Mouse (Mus musculus): ENCODE results near the gene Paqr7. TPM values are rescaled to one million over a fixed set of nuclear protein-coding genes. Genes with fewer than 3 reads are reported as not detected.

Paqr7 gene
- total and polyA plus RNA-seq, 3 experiments = 13.4 to 37.2 (median 16.7) TPM

- no peaks in the 10 kb centered on the region for H3K27me3 ChIP-seq (ENCODE audit: control insufficient read depth, insufficient read depth, low read length)
- H3K36me3 ChIP-seq (ENCODE audit: control insufficient read depth, insufficient read depth, low read length) = no peaks in the 10 kb centered on the region
- H3K4me1 ChIP-seq (ENCODE audit: control insufficient read depth, insufficient read depth, low read length) = peaks cover 4% of the 10 kb centered on the region
- H3K27ac ChIP-seq = no peak overlapping the region
- no peak for DNase-seq
- no peaks in the 10 kb centered on the region for H3K79me2 ChIP-seq (replicated peaks; ENCODE audit: control insufficient read depth, insufficient read depth, low read length)
- 70% methylated on average over 7 of the region's 7 CpGs for WGBS
- H3K4me3 ChIP-seq = no peak overlapping the region
- intact Hi-C loops (cut with DNase I) = no loop called here
- no peak for TF ChIP-seq POLR2A (IDR thresholded peaks at IDR 0.05; ENCODE audit: insufficient read depth, low read depth, low read length)
- TF ChIP-seq CTCF (IDR thresholded peaks at IDR 0.05) = no peak
- TF ChIP-seq EP300 (IDR thresholded peaks at IDR 0.05; ENCODE audit: insufficient read depth, low read depth, low read length) = no peak
- H3K9ac ChIP-seq (ENCODE audit: low read depth, low read length) = no peak overlapping the region
These were observed 62.7 kb downstream of the Paqr7 start for GRCm38 (mm10) chr4:134559154-134559553.

Small RNA genes within 50 kb of the gene (microRNA-seq; reads per million reads assigned to microRNA genes)
- gene Gm23634 = 2.3 to 3.9 reads per million in 2 experiments

Other genes starting within 250 kb of the Paqr7 start
- gene Gm30191, start 249.8 kb upstream of the Paqr7 start, total RNA-seq (2021) = not detected
- not detected in 2 replicates for gene Gm30191, start 249.8 kb upstream of the Paqr7 start, polyA plus RNA-seq (2012; rRNA removed)
- gene Grrp1, start 242.6 kb upstream of the Paqr7 start, total RNA-seq (2021) = 1 to 10 TPM; 5.2 to 5.7 TPM
- 10.0 and 11.0 TPM in 2 replicates for gene Grrp1, start 242.6 kb upstream of the Paqr7 start, polyA plus RNA-seq (2012; rRNA removed)
- gene Pdik1l, start 208.8 kb upstream of the Paqr7 start, total RNA-seq (2021) = 1 to 10 TPM; 5.3 to 7.6 TPM
- 1.00 and 4.0 TPM in 2 replicates for gene Pdik1l, start 208.8 kb upstream of the Paqr7 start, polyA plus RNA-seq (2012; rRNA removed)
- 100 to 1,000 TPM; 209 to 210 TPM for gene Trim63, start 181.6 kb upstream of the Paqr7 start, total RNA-seq (2021)
- gene Trim63, start 181.6 kb upstream of the Paqr7 start, polyA plus RNA-seq (2012; rRNA removed) = 142 and 215 TPM in 2 replicates
- under 1 TPM; 0.45 to 0.65 TPM for gene Slc30a2, start 153.5 kb upstream of the Paqr7 start, total RNA-seq (2021)
- 0.12 and 0.35 TPM in 2 replicates for gene Slc30a2, start 153.5 kb upstream of the Paqr7 start, polyA plus RNA-seq (2012; rRNA removed)
- 10 to 100 TPM; 18.0 to 19.6 TPM for gene Extl1, start 112.8 kb upstream of the Paqr7 start, total RNA-seq (2021)
- gene Extl1, start 112.8 kb upstream of the Paqr7 start, polyA plus RNA-seq (2012; rRNA removed) = 23.7 and 24.4 TPM in 2 replicates
- 10 to 100 TPM in 1 of 2 experiments, 1 to 10 TPM in 1; 6.4 to 11.0 TPM for gene Pafah2, start 100.4 kb upstream of the Paqr7 start, total RNA-seq (2021)
- gene Pafah2, start 100.4 kb upstream of the Paqr7 start, polyA plus RNA-seq (2012; rRNA removed) = 11.7 and 17.8 TPM in 2 replicates
- 10 to 100 TPM; 20.1 to 23.0 TPM for gene Stmn1, start 28.4 kb upstream of the Paqr7 start, total RNA-seq (2021)
- gene Stmn1, start 28.4 kb upstream of the Paqr7 start, polyA plus RNA-seq (2012; rRNA removed) = 7.2 and 10.9 TPM in 2 replicates
- under 1 TPM; 0.18 TPM for gene Aunip, start 14.3 kb downstream of the Paqr7 start, total RNA-seq (2021)
- gene Aunip, start 14.3 kb downstream of the Paqr7 start, polyA plus RNA-seq (2012; rRNA removed) = not detected in 2 replicates
- gene Mtfr1l, start 38.7 kb downstream of the Paqr7 start, total RNA-seq (2021) = 100 to 1,000 TPM; 170 to 191 TPM
- 196 and 278 TPM in 2 replicates for gene Mtfr1l, start 38.7 kb downstream of the Paqr7 start, polyA plus RNA-seq (2012; rRNA removed)
- gene Selenon, start 55.5 kb downstream of the Paqr7 start, total RNA-seq (2021) = 10 to 100 TPM; 18.6 to 19.9 TPM
- gene Selenon, start 55.5 kb downstream of the Paqr7 start, polyA plus RNA-seq (2012; rRNA removed) = 22.5 and 23.6 TPM in 2 replicates
- gene Man1c1, start 207.6 kb downstream of the Paqr7 start, total RNA-seq (2021) = 10 to 100 TPM; 24.8 to 28.4 TPM
- gene Man1c1, start 207.6 kb downstream of the Paqr7 start, polyA plus RNA-seq (2012; rRNA removed) = 14.1 and 17.6 TPM in 2 replicates

All from heart, adult 2 months (tissue).